Mouse (Mus musculus) ES-E14 (cell line): ENCODE results near the gene Pla2g16.

ENCODE experiments used
- CHD2 ChIP-seq: IDR thresholded peaks from 2 replicates; pipeline ENCODE4 v1.6.1; 2014; ENCODE audit warnings: mild to moderate bottlenecking, low read depth, low read length, inconsistent platforms
- HCFC1 ChIP-seq: IDR thresholded peaks from 2 replicates; pipeline ENCODE4 v1.6.1; 2012; ENCODE audit warnings: low read length, inconsistent platforms, borderline replicate concordance; ENCODE audit not compliant: insufficient read depth
- MAFK ChIP-seq: IDR thresholded peaks from 2 replicates; pipeline ENCODE4 v1.6.1; 2014; ENCODE audit warnings: mild to moderate bottlenecking, low read depth, low read length, inconsistent platforms; ENCODE audit not compliant: insufficient read depth
- ZC3H11A ChIP-seq: IDR thresholded peaks from 2 replicates; pipeline ENCODE4 v1.6.1; 2012; ENCODE audit warnings: low read depth, mild to moderate bottlenecking, inconsistent platforms, low read length, borderline replicate concordance

- no peak for TF ChIP-seq HCFC1
- no peak for TF ChIP-seq CHD2
- no peak for TF ChIP-seq MAFK
- no peak for TF ChIP-seq ZC3H11A
Measured at GRCm38 (mm10) chr19:7607690-7608201, 50.5 kb downstream of the Pla2g16 start.
